Mouse (Mus musculus) 3134 (cell line): ENCODE results near the gene Med18.
A peak's percentile ranks its signal among the peaks of the same experiment; 100 is the strongest.
"Not testable (repeated sequence)": the region's sequence is repeated elsewhere in the genome, so short reads cannot be mapped to it uniquely, and the experiment has no call there.

Experiments used
- DNase-seq: peaks from one replicate; pipeline ENCODE4 v3.0.0-alpha.2; 2011; ENCODE audit warnings: low spot score; ENCODE audit not compliant: insufficient read length; ENCODE audit errors: extremely low read depth

The Med18 gene

DNA sequence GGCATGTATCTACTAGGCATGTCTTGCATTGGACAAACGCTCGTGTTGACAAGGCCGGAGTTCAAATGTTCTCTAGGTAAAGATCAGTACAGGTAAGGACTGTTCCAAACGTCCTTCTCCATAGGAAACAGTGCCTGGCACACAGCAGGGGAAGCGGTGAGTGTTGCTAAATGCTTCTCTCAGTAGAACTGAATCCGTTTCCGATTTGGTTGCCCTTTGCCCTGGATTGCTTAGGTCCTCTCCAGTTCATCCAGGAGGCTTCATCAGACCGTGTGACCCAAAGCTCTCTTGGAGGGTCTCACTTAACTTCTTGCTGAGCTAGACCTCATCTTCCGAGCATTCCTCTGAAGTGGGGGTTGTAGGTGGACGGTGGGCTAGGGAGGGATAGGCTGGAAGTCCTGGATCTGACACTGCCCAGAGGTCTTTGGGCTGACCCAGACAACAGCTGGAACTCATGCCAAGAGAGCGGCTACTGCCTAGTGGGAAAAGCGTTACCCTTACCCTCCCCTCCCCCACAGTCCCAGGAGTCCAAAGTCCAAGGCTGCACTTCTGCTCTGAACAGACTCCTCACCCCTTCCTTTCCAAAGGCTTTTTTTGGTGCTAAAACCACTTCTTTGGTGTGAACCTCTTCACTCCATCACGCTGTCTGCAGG, 19.4 kb upstream of the Med18 start:
- no peak for DNase-seq

DNA sequence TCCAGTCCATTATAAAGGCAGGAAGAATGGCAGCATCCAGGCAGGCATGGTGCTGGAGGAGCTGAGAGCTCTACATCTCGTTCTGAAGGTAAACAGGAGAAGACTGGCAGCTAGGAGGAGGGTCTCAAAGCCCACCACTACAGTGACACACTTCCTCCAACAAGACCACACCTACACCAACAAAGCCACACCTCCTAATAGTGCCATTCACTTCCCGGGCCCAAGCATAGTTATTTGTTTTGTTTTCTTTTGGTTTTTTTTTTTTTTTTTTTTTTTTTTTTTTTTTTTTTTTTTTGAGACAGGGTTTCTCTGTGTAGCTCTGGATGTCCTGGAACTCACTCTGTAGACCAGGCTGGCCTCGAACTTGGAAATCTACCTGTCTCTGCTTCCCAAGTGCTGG, 18.4 kb upstream of the Med18 start:
- not testable (repeated sequence) for DNase-seq

- DNase-seq, result no peak
These were observed 14.1 kb upstream of the Med18 start for GRCm38 (mm10) chr4:132477833-132478232.

GRCm38 (mm10) chr4:132475895-132476878, 12.5 kb upstream of the Med18 start:
- peak; percentile 51 for DNase-seq

GRCm38 (mm10) chr4:132474631-132475030, 10.9 kb upstream of the Med18 start:
- DNase-seq, result no peak

DNA sequence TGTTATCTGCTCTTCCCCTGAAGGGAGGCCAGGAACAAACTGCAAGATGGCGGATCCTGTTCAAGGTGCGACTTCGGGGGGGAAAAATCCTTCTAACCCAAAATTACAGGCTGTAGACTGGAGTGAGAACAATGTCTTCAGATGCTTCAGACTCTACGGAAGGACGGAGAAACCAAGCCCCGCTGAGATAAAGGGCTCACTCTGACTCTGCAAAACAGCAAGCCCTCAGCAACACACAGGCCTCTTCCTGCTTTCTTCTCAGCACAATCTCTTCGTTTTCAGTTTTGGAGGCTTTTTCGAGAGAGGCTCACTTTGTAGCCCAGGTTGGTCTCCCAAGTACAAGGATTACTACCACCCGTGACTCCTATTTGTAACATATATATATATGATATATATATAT, 9.7 kb upstream of the Med18 start:
- DNase-seq, result no peak

DNA sequence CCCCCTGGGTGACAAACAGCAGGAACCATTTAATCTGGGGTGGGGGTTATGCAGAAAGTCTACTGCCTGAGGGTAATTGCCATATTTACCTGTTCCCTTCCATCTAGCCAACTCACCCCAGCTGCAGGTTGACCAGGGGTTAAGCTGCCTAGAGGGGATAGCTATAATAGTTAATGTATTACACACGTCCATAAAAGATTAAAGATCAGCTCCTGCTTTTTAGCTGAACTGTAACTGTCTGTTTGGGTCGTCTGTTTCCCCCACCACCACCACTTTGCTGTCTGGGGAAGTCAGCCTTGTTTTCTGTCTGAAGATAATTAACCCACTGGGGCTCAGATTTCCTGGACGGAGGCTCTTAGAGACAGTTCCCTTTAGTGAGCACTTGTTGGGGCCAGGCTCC, 6.2 kb upstream of the Med18 start:
- DNase-seq, result no peak

- DNase-seq, result peak; percentile 22
These were observed 513 bp upstream of the Med18 start for GRCm38 (mm10) chr4:132464255-132464613.

DNA sequence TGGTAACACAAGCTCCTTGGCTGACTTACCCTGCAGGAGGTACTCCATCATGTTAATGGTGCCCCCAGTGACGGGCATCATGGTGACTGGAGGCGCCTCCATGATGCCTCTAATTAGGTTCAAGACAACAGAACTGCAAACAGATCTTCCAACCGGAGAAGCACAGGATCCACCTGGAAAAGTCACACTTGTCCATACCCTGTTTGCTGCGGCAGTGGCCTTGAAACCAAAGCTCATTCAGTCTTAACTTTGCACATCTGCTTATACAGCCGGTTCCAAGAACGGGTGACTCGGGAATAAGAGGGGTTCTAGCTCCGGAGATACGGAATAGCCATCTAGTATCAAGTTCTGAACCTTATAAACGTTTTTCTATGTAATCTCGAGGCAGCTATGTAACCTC, 885 bp downstream of the Med18 start:
- DNase-seq, result no peak

GRCm38 (mm10) chr4:132460225-132460624, 3.5 kb downstream of the Med18 start:
- no peak for DNase-seq

- DNase-seq, result no peak
These were observed 8.2 kb downstream of the Med18 start for GRCm38 (mm10) chr4:132455561-132455960.

GRCm38 (mm10) chr4:132455146-132455545, 8.6 kb downstream of the Med18 start:
- no peak for DNase-seq

DNA sequence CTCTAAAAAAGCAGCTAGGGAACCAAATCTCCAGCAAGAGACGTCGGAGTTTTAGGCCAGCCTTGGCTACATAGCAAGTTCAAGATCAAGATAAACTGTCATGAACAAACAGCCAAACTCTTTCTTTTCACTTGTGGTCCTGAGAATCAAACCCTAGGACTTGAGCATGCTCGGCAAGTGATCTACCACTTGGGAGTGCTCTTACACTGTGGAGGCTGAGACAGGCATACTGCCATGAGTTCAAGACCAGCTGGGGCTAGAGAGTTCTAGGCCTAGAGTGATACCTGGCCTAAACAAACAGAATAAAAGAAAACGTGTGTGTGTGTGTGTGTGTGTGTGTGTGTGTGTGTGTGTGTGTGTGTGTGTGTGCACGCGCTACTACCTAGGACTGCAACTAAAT, 9.5 kb downstream of the Med18 start:
- DNase-seq, result no peak

DNA sequence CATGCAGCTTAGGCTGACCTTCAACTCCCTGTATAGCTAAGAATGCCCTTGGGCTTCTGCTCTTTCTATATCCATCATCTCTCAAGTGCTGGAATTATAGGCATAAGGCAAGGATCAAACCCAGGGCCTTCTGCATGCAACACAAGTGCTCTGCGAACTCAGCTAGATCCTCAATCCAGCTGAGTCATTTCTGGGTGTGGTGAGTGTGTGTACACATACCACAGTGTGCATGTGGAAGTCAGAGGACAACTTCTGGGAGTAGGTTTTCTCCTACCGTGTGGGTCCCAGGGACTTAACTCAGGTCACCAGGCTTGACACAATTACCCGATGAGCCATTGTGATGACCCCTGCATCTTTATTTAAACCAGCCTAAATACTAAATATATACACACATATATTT, 13.9 kb downstream of the Med18 start:
- DNase-seq, result peak; percentile 15

DNA sequence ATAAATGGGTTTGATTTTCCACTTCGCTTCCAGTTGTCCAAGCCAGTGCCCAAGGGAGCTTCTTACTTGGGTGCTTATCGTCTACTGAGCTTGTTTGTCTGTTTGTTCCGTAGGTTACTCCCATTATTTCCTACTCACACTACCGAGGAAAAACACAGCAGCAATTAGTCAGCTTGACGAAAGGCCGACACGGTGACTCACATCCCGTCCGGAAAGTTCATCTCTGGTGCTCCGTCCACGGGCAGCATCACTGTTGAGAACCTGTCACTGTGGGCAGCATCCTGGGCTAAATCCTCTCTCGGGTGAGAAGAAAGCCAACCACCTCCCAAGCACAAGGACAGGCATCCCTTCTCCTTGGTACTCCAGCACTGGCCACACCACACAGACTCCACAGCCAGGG, 17.6 kb downstream of the Med18 start:
- peak; percentile 65 for DNase-seq

- DNase-seq, result no peak
These were observed 19.2 kb downstream of the Med18 start for GRCm38 (mm10) chr4:132444516-132444915.

GRCm38 (mm10) chr4:132437857-132438256, 25.9 kb downstream of the Med18 start:
- no peak for DNase-seq

- DNase-seq, result no peak
These were observed 30.9 kb downstream of the Med18 start for GRCm38 (mm10) chr4:132432717-132433372.

DNA sequence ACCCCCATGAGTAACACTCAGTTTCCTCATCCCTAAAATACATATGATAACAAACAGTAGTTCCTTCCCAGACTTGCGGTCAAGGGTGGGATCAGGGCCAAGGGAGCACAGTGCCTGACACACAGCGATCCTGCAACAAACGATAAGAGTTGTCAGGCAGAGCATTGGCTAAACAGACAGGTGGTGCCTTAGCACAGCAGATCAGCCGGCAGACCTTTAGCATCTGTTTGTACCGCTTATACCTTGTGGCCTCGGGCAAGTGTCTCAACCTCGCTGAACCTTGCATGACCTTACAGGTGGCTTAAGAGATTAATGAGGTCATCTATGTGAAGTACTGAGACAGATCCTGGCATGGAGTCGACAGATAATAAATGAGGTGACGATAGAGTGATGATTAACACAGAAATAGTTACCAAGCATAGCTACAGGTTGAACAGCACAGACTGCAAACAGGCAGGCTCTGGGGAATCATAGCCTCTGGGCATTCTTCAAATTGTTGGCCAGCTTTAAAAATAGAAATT, 35.6 kb downstream of the Med18 start:
- DNase-seq, result no peak

GRCm38 (mm10) chr4:132427493-132427892, 36.2 kb downstream of the Med18 start:
- no peak for DNase-seq

DNA sequence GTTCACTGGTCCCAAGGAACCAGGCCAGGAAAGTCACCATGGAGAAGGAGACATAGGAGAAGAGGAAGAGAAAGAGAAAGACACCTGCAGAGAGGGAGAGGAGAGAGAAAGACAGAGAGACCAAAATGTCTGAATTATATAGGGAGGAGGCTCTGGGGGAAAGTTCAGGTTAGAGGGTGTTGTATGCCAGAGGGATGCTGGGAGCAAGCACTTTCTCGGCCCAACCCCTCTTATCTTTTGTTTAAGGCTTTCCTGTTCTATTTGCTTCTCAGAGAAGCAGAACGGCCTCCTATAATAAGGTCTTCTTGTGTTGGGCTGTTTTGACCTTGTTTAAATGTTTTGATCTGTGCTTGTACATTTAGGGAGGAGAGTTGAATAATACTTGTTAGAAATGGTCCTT, 37.7 kb downstream of the Med18 start:
- no peak for DNase-seq
